Mouse (Mus musculus) cerebellum, adult 18-20 months (tissue): ENCODE data around the gene Rcor2.

Source experiments
- DNase-seq, 2 experiments: peaks; one replicate each; pipeline ENCODE4 v3.0.0; 2021

The Rcor2 gene

GRCm38 (mm10) chr19:7265478-7266191 is 1.5 kb upstream of the Rcor2 start:
- peak; percentile 46 to 49 for DNase-seq

- DNase-seq: peak in 1 of 2 experiments; percentile 31
These were observed 699 bp upstream of the Rcor2 start for GRCm38 (mm10) chr19:7266421-7266831.

- peak; percentile 37 to 52 for DNase-seq
These were observed 926 bp downstream of the Rcor2 start for GRCm38 (mm10) chr19:7267781-7268721.

- peak; percentile 58 to 64 for DNase-seq
These were observed 1.6 kb downstream of the Rcor2 start for GRCm38 (mm10) chr19:7268722-7269090.

- no peak for DNase-seq
These were observed 2.3 kb downstream of the Rcor2 start for GRCm38 (mm10) chr19:7269290-7270044.

GRCm38 (mm10) chr19:7273486-7273885 is 6.4 kb downstream of the Rcor2 start:
- DNase-seq: peak in 1 of 2 experiments; percentile 21

GRCm38 (mm10) chr19:7274326-7274990 is 7.3 kb downstream of the Rcor2 start:
- DNase-seq: peak; percentile 79 to 82

GRCm38 (mm10) chr19:7275131-7275789 is 8.1 kb downstream of the Rcor2 start:
- DNase-seq: peak; percentile 39 to 47

GRCm38 (mm10) chr19:7276053-7276659 is 9.0 kb downstream of the Rcor2 start:
- no peak for DNase-seq

- no peak for DNase-seq
These were observed 9.7 kb downstream of the Rcor2 start for GRCm38 (mm10) chr19:7276796-7277195.

GRCm38 (mm10) chr19:7278200-7278906 is 11.2 kb downstream of the Rcor2 start:
- no peak for DNase-seq

GRCm38 (mm10) chr19:7279114-7279513 is 12.0 kb downstream of the Rcor2 start:
- DNase-seq: no peak

- no peak for DNase-seq
These were observed 13.6 kb downstream of the Rcor2 start for GRCm38 (mm10) chr19:7280557-7281330.

GRCm38 (mm10) chr19:7286563-7287315 is 19.6 kb downstream of the Rcor2 start:
- no peak for DNase-seq

- no peak for DNase-seq
These were observed 21.2 kb downstream of the Rcor2 start for GRCm38 (mm10) chr19:7288288-7288687.

GRCm38 (mm10) chr19:7289767-7290166 is 22.6 kb downstream of the Rcor2 start:
- no peak for DNase-seq

GRCm38 (mm10) chr19:7291958-7292709 is 25.0 kb downstream of the Rcor2 start:
- DNase-seq: no peak

GRCm38 (mm10) chr19:7294098-7294876 is 27.2 kb downstream of the Rcor2 start:
- DNase-seq: no peak
